Mouse (Mus musculus) naive thymus-derived CD4-positive, alpha-beta T cell, adult 2 months (primary cell): ENCODE measurements around the gene Col27a1.
A peak's percentile ranks its signal among the peaks of the same experiment; 100 is the strongest.

Experiments
- DNase-seq: peaks from one replicate; pipeline ENCODE4 v3.0.0-alpha.2; 2011; ENCODE audit warnings: low read depth

Col27a1 gene

DNA sequence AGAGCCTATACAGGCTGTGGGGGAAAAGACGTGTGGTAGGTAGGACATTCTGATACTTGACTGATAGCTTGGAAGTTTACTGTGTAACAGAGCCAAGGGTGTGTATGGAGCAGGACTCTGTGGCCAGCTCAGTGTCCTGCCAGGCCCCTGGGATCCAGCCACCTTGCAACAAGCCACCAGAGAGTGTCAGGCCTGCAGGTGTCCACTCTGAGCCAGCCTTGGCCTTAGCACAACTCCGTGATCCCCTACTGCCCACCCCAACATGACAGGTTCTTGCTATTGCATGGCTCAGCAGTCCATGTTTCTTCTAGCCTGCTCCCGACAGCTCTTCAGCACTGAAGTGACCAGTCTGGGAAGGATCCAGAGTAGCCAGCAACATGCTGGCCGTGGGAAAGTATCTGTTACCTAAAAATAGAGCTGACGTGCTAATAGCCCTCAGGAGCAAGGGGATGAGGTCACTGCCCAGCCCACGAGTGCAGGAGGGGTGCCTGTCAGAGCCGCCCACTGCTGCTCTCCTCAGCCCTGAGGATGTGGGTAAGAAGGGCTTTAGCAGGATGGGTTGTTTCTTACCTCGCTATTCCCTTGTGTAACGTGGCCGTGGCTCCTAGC is 96.5 kb downstream of the Col27a1 start:
- no peak for DNase-seq

DNA sequence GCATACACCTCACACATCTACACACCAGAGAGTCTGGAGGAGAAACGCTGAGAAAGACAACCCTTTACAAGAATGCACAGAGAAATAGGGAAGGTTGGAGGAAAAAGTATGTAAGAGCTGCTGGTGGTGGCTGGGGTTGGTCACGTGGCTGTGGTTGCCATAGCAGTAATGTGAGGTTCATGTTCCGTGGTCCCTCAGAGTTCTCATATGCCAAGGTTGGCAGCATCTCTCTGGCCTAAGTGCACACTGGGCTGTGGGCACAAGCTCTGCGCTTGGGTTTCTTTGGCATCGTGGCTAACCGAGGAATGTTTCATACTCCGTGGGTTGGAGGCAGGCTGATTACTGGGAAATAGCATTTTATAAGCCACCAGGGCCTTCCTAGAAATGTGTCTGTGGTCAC is 97.6 kb downstream of the Col27a1 start:
- no peak for DNase-seq

- no peak for DNase-seq
Measured at GRCm38 (mm10) chr4:63314063-63314462, 100.3 kb downstream of the Col27a1 start.

- no peak for DNase-seq
Measured at GRCm38 (mm10) chr4:63316076-63316746, 102.4 kb downstream of the Col27a1 start.

GRCm38 (mm10) chr4:63319566-63319965 is 105.8 kb downstream of the Col27a1 start:
- peak; percentile 35 for DNase-seq

- no peak for DNase-seq
Measured at GRCm38 (mm10) chr4:63323275-63323815, 109.5 kb downstream of the Col27a1 start.

DNA sequence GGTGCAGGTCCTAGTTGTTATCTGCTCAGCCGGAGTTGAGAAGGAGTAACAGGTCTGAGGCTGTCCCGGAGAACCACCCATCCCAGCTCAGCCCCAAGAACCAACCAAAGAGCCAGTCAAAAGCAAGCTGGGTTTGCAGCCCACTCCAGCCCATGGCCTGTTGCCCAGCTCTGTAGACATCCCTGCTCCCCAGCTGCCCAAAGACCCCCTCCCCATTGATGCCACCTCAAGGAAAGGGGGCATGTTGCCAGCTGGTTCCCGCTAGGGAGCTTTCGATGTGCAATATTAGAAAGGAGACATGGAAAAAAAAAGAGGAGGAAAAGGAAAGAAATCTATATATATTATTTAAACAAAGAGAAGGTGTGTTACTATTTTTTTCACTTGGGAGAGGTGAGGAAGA is 119.6 kb downstream of the Col27a1 start:
- no peak for DNase-seq

DNA sequence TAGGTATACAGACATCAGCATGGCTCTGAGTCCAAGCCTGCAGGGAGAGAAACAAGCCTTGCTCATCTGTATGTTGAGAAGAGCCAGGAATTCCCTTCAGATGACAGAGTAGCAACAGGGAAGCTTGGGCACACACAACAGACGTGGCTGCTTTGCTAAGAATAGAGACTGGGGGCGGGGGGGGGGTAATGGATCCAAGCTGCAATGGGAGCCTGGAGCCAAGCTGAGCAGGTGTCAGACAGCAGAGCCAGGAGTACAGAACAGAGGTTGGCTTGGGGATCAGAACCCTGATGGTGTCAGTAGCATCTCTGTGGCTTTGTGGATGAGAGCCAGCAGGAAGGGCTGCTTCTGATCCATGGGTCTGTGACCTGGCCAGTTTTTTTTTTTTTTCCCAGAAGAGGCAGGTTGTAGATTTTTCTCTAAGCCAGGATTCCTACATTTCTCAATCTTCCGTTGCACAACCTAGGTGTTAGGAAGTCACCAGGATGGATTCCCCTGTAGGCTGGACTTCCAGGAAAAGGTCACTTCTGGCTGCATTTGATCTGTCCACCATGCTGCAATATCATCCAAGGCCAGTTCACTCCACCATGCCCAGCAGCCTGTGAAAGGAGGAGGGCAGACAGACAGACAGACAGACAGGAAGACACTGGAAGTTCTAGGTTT is 124.7 kb downstream of the Col27a1 start:
- DNase-seq: no peak

- no peak for DNase-seq
Measured at GRCm38 (mm10) chr4:63342491-63342890, 128.7 kb downstream of the Col27a1 start.

- no peak for DNase-seq
Measured at GRCm38 (mm10) chr4:63343608-63344007, 129.8 kb downstream of the Col27a1 start.

DNA sequence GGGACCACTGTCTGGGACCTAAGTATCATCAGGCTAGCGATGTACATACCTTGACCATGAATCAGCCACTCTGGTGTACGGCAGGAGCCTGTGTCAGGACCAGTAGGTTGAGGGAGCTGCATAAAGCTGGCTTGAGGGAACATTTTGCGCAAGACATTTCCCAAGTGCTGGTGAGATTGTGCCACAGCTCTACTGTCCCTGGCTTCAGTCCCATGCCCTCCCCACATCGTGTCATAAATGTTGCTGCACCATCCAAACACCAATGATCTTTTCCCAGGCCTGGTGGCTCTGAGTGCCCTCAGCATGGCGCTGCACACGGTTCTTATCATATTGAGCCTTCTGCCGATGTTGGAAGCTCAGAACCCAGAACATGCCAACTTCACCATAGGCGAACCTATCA is 130.5 kb downstream of the Col27a1 start, which contains the start of gene Orm1:
Gene Orm1, plus strand, starts transcription at position 266 of the 400 bp plus-strand sequence.
- DNase-seq: no peak

GRCm38 (mm10) chr4:63345261-63345660 is 131.5 kb downstream of the Col27a1 start:
- no peak for DNase-seq

- no peak for DNase-seq
Measured at GRCm38 (mm10) chr4:63346659-63347058, 132.9 kb downstream of the Col27a1 start.

DNA sequence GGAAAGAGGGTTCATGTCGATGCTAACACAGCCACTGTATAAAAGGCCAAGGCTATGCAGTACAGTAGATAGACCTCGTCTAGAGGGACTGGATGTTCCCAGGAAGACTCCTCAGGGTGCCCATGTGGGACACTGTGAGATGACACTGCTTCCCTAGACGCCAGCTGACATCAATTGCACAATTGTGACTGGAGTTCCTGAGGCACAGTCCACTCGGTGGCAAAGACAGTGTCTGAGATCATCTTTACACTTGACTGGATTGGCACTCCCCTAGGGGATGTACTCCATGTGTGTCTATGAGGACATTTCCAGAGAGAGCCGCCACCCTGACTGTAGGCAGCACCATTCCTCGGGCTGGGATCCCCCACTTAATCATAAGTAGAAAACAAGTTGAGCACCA is 134.7 kb downstream of the Col27a1 start:
- no peak for DNase-seq

GRCm38 (mm10) chr4:63355877-63356665 is 142.3 kb downstream of the Col27a1 start, which contains the start of gene Orm3:
Gene Orm3, plus strand, starts transcription at chr4:63356162.
- peak; percentile 23 for DNase-seq

DNA sequence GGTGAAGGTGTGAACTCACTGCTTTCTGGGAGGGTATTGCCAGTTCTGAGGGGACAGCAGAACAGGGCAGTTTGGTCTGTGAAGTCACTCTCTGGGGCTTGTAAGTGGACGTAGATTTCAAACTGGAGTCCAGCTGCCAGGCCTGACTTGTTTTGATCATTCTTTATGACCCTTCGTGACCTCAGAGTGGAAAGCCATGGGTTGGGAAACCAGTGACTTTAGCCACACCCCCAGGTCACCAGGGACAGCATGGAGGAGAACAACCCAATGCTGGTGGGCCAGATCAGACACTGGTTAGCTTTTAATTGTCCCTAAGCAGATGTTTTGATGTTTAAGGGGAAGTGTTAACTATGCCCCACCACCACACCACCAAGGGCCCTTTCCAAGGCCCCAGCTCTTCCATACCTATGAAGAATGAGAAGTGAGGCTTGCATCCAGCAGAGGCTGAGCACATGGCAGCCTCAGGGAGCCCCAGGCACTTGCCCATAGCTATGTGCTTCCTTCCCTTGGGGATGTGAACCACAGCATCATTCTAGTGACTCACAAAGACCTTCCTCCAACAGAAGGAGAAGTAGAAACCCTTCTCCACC is 143.3 kb downstream of the Col27a1 start:
- peak; percentile 12 for DNase-seq

GRCm38 (mm10) chr4:63359861-63360260 is 146.1 kb downstream of the Col27a1 start:
- peak; percentile 9 for DNase-seq

DNA sequence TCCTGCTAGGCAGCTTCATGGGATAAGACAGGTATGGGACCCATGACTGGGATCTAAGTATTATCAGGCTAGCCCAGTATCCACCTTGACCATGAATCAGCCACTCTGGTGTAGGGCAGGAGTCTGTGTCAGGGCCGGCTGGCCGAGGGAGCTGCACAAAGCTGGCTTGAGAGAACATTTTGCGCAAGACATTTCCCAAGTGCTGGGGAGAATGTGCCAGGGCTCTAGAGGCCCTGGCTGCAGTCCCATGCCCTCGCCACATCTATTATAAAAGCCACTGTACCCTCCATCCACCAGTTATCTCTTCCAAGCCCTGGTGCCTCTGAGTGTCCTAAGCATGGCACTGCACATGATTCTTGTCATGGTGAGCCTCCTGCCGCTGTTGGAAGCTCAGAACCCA is 148.3 kb downstream of the Col27a1 start, which contains the start of gene Orm2:
Gene Orm2, plus strand, starts transcription at position 300 of the 400 bp plus-strand sequence.
- peak; percentile 10 for DNase-seq

GRCm38 (mm10) chr4:63368577-63368976 is 154.8 kb downstream of the Col27a1 start:
- DNase-seq: peak; percentile 90

DNA sequence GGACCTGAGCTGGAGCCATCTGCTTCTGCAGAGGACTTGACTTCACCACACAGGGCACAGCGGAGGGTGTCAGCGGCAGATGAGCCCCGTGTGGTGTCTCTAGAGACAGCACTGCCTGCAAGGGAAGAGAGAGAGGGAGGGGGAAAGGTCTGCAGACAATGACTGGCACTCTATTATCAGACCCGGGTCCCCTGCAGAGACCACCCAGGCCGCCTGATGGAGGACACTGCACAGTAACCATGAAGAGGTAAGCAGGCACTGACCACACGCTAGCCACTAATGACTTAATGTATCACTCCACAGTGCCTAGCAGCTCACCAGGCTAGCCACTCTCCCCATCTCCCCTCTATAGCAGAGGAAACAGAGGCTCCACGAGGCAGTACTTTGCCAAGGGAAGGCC is 157.1 kb downstream of the Col27a1 start:
- no peak for DNase-seq

DNA sequence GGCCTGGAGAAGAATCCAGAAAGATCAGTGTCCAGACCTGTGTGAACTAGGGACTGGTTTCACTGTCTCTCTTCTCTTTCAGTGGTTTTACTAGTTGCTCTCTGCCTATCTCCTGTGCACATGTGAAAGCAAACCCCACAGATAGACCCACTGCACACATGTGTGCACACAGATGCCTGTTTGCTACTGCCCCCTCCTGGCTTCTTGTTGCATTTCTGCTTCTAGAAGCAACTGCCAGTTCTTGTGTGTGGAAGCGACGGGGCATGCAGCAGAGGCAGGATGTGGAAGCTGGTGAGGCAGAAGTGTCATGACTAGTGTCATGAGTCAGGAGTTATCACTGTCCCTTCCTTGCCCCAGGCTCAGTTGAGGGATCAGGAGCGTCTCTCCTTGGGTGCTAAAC is 158.1 kb downstream of the Col27a1 start:
- peak; percentile 84 for DNase-seq

DNA sequence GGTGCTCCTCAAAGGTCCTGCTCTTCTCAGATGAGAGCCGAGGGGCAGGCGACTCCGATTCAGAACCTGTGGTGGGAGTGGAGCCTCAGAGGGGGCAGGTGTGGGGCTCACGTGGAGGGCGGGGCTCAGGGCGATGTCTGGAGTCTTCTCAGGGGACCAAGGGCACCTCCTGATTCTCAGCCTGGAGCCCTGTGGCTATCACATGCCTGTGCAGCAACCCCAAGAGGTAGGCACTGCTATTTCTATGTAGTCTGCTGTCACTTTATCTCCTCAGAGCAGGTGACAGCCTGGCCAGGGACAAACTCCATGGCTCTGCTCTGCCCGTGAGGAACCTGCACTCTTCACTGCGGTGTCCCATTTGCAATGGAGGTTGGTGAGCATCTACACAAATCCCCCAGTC is 159.6 kb downstream of the Col27a1 start:
- no peak for DNase-seq
